Mouse (Mus musculus): ENCODE measurements around the gene Gm4881. TPM values are rescaled to one million over a fixed set of nuclear protein-coding genes. Genes with fewer than 3 reads are reported as not detected.
A peak's percentile ranks its signal among the peaks of the same experiment; 100 is the strongest.

Gm4881 gene
- polyA plus RNA-seq, 1 experiment from 2014 or later: not detected

DNA sequence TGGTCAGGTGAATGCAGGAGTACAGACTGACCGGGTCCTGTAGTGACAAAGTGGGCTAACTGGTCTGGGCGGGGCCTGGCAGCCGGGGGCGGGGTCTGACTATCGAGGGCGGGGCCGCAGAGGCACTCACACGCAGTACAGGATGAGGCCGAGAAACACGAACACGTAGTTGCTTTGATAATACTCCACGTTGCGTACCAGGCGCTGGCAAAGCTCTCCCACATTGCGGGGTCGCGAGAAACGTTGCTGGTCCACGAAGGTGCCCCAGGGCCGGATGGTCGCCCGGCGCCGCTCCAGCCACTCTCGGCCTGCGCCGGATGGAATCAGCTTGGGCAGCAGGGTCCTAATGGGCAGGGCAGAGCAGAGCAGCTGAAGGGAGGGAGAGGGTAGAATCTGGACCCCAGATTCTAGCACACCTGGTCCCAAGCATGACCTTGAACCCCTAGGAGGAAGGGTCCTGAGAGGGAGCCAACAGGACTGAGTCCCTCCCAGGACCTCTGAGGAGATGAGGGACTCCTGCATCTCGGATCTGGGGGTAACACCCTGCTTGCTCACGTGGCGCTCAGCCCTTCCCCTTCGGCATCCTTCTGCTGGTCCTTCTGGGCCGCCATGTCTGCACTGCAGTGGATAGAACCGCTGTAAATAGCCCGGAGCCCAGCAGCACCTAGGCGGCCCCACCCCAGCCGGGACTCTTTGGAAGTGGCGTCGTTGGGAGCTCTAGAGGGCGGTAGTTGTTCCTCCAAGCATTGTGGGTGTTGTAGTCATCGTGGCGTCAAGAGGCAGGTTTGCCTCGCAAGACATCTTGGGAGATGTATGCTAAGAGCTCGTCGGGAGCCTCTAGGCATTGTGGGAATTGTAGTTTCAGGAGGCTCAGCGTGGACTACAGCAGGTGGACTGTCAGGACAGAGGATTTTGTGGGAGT, 27.9 kb upstream of the Gm4881 start, which contains the start of gene Rabac1:
TSS of gene Rabac1 (minus strand) at position 783 of the 922 bp plus-strand sequence.
- Histone ChIP-seq H3K4me1 (peaks cover 13% of the 10 kb centered on the region), H3K9me3 (replicated peaks) (no peaks in the 10 kb centered on the region), H3K36me3 (peaks cover 4% of the 10 kb centered on the region; the same call in 1 of the 2 replicates), H3K27ac (peak within 1 kb of the TSS; percentile 83), H3K4me3 (peak within 1 kb of the TSS; percentile 81), H3K27me3 (ENCODE audit: low read depth, poor library complexity, severe bottlenecking) (no peaks in the 10 kb centered on the region)
- peak; percentile 85 for DNase-seq (ENCODE audit: low spot score)
- under 1% methylated on average over 45 of the region's 45 CpGs for WGBS

GRCm38 (mm10) chr7:24971261-24971971, 27.1 kb upstream of the Gm4881 start:
- no peaks in the 10 kb centered on the region for H3K27me3 ChIP-seq (ENCODE audit: low read depth, poor library complexity, severe bottlenecking)
- peak overlapping the region; percentile 83; the same call in 1 of the 2 replicates for H3K27ac ChIP-seq
- WGBS: 9% methylated on average over 19 of the region's 19 CpGs
- no peaks in the 10 kb centered on the region for H3K9me3 ChIP-seq (replicated peaks)
- peaks cover 13% of the 10 kb centered on the region for H3K4me1 ChIP-seq
- peaks cover 4% of the 10 kb centered on the region; the same call in 1 of the 2 replicates for H3K36me3 ChIP-seq
- H3K4me3 ChIP-seq: peak overlapping the region; percentile 81
- DNase-seq (ENCODE audit: low spot score): peak; percentile 68

GRCm38 (mm10) chr7:24970341-24970740, 26.0 kb upstream of the Gm4881 start:
- Histone ChIP-seq H3K27me3 (ENCODE audit: low read depth, poor library complexity, severe bottlenecking) (no peaks in the 10 kb centered on the region), H3K4me1 (peaks cover 15% of the 10 kb centered on the region), H3K27ac (no peak overlapping the region), H3K4me3 (no peak overlapping the region), H3K36me3 (peaks cover 4% of the 10 kb centered on the region; the same call in 1 of the 2 replicates), H3K9me3 (replicated peaks) (no peaks in the 10 kb centered on the region)
- 96% methylated on average over 3 of the region's 3 CpGs for WGBS
- no peak for DNase-seq (ENCODE audit: low spot score)

DNA sequence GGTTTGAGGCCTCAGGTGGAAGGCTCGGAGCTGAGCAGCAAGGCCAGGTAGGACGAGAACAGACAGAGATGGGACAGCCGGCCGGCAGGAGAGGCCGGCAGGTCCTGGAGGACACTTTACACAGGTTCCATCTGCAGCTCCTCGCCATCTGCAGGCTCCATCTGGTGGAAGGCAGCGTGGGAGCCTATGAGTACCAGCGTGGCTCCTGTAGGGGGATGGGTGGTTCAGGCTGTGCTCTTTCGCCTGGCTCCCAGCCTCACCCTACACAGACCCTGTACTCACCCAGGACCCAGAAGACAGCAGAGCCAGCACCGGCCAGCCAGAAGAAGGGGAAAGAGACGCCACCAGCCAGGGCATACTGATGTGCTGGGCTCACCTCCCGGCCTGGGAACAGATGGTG, 25.5 kb upstream of the Gm4881 start:
- 75% methylated on average over 12 of the region's 12 CpGs for WGBS
- Histone ChIP-seq H3K36me3 (peaks cover 4% of the 10 kb centered on the region; the same call in 1 of the 2 replicates), H3K27ac (no peak overlapping the region), H3K4me3 (no peak overlapping the region), H3K4me1 (peaks cover 20% of the 10 kb centered on the region), H3K27me3 (ENCODE audit: low read depth, poor library complexity, severe bottlenecking) (no peaks in the 10 kb centered on the region), H3K9me3 (replicated peaks) (no peaks in the 10 kb centered on the region)
- no peak for DNase-seq (ENCODE audit: low spot score)

GRCm38 (mm10) chr7:24968463-24968862, 24.2 kb upstream of the Gm4881 start:
- no peaks in the 10 kb centered on the region for H3K27me3 ChIP-seq (ENCODE audit: low read depth, poor library complexity, severe bottlenecking)
- H3K4me3 ChIP-seq: no peak overlapping the region
- WGBS: 70% methylated on average over 6 of the region's 6 CpGs
- no peaks in the 10 kb centered on the region for H3K9me3 ChIP-seq (replicated peaks)
- peaks cover 24% of the 10 kb centered on the region for H3K4me1 ChIP-seq
- peaks cover 4% of the 10 kb centered on the region; the same call in 1 of the 2 replicates for H3K36me3 ChIP-seq
- no peak for DNase-seq (ENCODE audit: low spot score)
- no peak overlapping the region for H3K27ac ChIP-seq

DNA sequence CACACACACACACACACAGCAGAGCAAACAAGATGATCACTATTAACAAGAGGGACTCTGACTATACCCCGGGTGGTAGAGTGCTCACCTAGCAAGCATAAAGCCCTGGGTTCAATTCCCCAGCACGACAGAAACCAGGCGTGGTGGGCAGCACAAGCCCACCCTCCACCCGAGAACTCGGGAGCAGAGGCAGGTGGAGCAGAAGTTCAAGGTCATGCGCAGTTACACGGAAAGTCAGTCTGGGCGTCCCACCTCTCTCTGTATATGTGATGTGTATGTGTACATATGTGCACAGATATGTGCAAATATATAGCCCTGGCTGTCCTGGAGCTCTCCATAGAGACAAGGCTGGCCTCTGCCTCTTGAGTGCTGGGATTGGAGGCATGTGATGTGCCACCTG, 23.7 kb upstream of the Gm4881 start:
- no peaks in the 10 kb centered on the region for H3K27me3 ChIP-seq (ENCODE audit: low read depth, poor library complexity, severe bottlenecking)
- no peak overlapping the region for H3K27ac ChIP-seq
- H3K4me1 ChIP-seq: peaks cover 24% of the 10 kb centered on the region
- H3K9me3 ChIP-seq (replicated peaks): no peaks in the 10 kb centered on the region
- peaks cover 4% of the 10 kb centered on the region; the same call in 1 of the 2 replicates for H3K36me3 ChIP-seq
- no peak overlapping the region for H3K4me3 ChIP-seq
- 89% methylated on average over 8 of the region's 8 CpGs for WGBS
- DNase-seq (ENCODE audit: low spot score): no peak

DNA sequence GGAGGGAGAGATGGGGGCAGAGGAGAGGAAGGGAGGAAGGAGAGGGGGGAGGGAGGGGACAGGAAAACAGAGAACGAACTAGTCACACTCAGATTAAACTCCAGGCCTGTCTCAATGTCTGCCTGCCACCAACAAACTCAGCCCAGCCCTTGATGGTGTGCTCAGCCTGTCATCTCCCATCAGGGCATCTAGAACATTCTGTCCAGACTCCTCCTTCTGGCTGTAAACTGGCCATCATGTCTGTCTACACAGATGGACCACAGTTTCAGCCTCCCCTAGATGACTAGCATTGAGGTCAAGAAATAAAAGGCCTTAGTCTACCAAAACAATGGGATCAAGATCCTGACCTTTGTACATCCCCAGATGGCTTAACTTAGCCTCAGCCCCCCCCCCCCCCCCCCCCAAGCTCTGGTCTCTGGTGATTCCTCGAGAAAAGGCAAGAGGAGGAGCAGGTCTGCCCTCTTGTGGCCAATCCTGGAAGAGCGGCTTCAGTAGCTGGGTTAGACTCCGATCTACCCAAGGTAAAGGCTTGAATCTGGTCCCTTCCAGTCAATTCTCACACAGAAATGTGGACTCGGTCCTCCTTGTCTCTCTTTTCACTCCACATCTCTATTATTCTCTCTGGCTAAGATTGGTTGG, 20.7 kb upstream of the Gm4881 start:
- no peak overlapping the region; the same call in 1 of the 2 replicates for H3K4me3 ChIP-seq
- H3K27ac ChIP-seq: no peak overlapping the region
- peaks cover 11% of the 10 kb centered on the region for H3K4me1 ChIP-seq
- WGBS: 10% methylated on average over 5 of the region's 5 CpGs
- H3K36me3 ChIP-seq: peaks cover 4% of the 10 kb centered on the region; the same call in 1 of the 2 replicates
- peak; percentile 88 for DNase-seq (ENCODE audit: low spot score)
- H3K27me3 ChIP-seq (ENCODE audit: low read depth, poor library complexity, severe bottlenecking): no peaks in the 10 kb centered on the region
- no peaks in the 10 kb centered on the region for H3K9me3 ChIP-seq (replicated peaks)

DNA sequence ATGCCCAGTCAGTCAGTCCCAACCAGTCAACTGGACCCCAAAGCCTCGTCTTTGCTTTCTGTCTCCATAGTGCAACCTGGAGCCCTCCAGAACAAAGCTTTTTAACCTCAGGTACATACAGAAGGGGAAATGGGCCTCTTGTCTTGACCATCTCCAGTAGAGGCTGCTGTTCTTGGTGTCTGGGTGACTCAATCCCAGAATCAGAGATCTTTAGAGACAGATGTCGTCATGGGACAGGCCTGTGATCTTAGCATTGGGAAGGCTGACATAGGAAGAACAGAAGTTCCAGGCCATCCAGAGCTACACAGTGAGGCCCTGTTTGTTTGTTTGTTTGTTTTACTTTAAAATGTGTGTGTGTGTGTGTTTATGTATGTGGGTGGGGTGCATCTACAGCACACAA, 20.0 kb upstream of the Gm4881 start:
- Histone ChIP-seq H3K4me1 (peaks cover 11% of the 10 kb centered on the region), H3K4me3 (no peak overlapping the region), H3K27me3 (ENCODE audit: low read depth, poor library complexity, severe bottlenecking) (no peaks in the 10 kb centered on the region), H3K36me3 (no peaks in the 10 kb centered on the region), H3K9me3 (replicated peaks) (no peaks in the 10 kb centered on the region), H3K27ac (no peak overlapping the region)
- 74% methylated on average over 2 of the region's 2 CpGs for WGBS
- no peak for DNase-seq (ENCODE audit: low spot score)

GRCm38 (mm10) chr7:24955226-24955625, 10.9 kb upstream of the Gm4881 start:
- peaks cover 22% of the 10 kb centered on the region for H3K4me1 ChIP-seq
- no peaks in the 10 kb centered on the region for H3K36me3 ChIP-seq
- peaks cover 74% of the 10 kb centered on the region for H3K27me3 ChIP-seq (ENCODE audit: low read depth, poor library complexity, severe bottlenecking)
- H3K4me3 ChIP-seq: peak overlapping the region; percentile 54
- no peaks in the 10 kb centered on the region for H3K9me3 ChIP-seq (replicated peaks)
- 4% methylated on average over 17 of the region's 33 CpGs for WGBS
- no peak for DNase-seq (ENCODE audit: low spot score)
- H3K27ac ChIP-seq: no peak overlapping the region

GRCm38 (mm10) chr7:24954450-24954849, 10.2 kb upstream of the Gm4881 start:
- WGBS: 3% methylated on average over 18 of the region's 30 CpGs
- H3K4me3 ChIP-seq: peak overlapping the region; percentile 54
- peaks cover 82% of the 10 kb centered on the region for H3K27me3 ChIP-seq (ENCODE audit: low read depth, poor library complexity, severe bottlenecking)
- H3K4me1 ChIP-seq: peaks cover 26% of the 10 kb centered on the region
- no peaks in the 10 kb centered on the region for H3K36me3 ChIP-seq
- DNase-seq (ENCODE audit: low spot score): peak; percentile 54
- H3K9me3 ChIP-seq (replicated peaks): no peaks in the 10 kb centered on the region
- H3K27ac ChIP-seq: peak overlapping the region; percentile 80

- Histone ChIP-seq H3K27me3 (ENCODE audit: low read depth, poor library complexity, severe bottlenecking) (peaks cover 87% of the 10 kb centered on the region), H3K27ac (peak overlapping the region; percentile 80), H3K4me3 (peak overlapping the region; percentile 54), H3K4me1 (peaks cover 26% of the 10 kb centered on the region), H3K9me3 (replicated peaks) (no peaks in the 10 kb centered on the region), H3K36me3 (no peaks in the 10 kb centered on the region)
- DNase-seq (ENCODE audit: low spot score): peak; percentile 64
- WGBS: 2% methylated on average over 24 of the region's 24 CpGs
Measured at GRCm38 (mm10) chr7:24953966-24954365, 9.7 kb upstream of the Gm4881 start.

GRCm38 (mm10) chr7:24949958-24950623, 5.8 kb upstream of the Gm4881 start:
- Histone ChIP-seq H3K4me3 (no peak overlapping the region), H3K4me1 (peaks cover 21% of the 10 kb centered on the region), H3K27me3 (ENCODE audit: low read depth, poor library complexity, severe bottlenecking) (peaks cover 100% of the 10 kb centered on the region), H3K9me3 (replicated peaks) (no peaks in the 10 kb centered on the region), H3K36me3 (no peaks in the 10 kb centered on the region), H3K27ac (no peak overlapping the region)
- WGBS: under 1% methylated on average over 8 of the region's 8 CpGs
- peak; percentile 88 for DNase-seq (ENCODE audit: low spot score)

All from limb, embryonic 10.5 days (tissue).